Mouse (Mus musculus): ENCODE data around the gene Shc2. TPM values are rescaled to one million over a fixed set of nuclear protein-coding genes. Genes with fewer than 3 reads are reported as not detected.

The Shc2 gene
- polyA plus RNA-seq, 1 experiment, result 54.9 TPM

- TF ChIP-seq CTCF (IDR thresholded peaks at IDR 0.05; ENCODE audit: borderline replicate concordance, extremely low read depth, insufficient read depth, insufficient read length) (no peak), POLR2A (IDR thresholded peaks at IDR 0.05; ENCODE audit: borderline replicate concordance, extremely low read depth, insufficient read depth, insufficient read length, poor library complexity, severe bottlenecking) (no peak)
- no peak for DNase-seq (ENCODE audit: low read depth)
Observed at GRCm38 (mm10) chr10:79577376-79577775, 60.3 kb downstream of the Shc2 start.

GRCm38 (mm10) chr10:79575754-79576153 lies 62.0 kb downstream of the Shc2 start:
- no peak for DNase-seq (ENCODE audit: low read depth)
- TF ChIP-seq CTCF (IDR thresholded peaks at IDR 0.05; ENCODE audit: borderline replicate concordance, extremely low read depth, insufficient read depth, insufficient read length), result no peak
- no peak for TF ChIP-seq POLR2A (IDR thresholded peaks at IDR 0.05; ENCODE audit: borderline replicate concordance, extremely low read depth, insufficient read depth, insufficient read length, poor library complexity, severe bottlenecking)

GRCm38 (mm10) chr10:79574796-79575195 lies 62.9 kb downstream of the Shc2 start:
- no peak for DNase-seq (ENCODE audit: low read depth)
- TF ChIP-seq CTCF (IDR thresholded peaks at IDR 0.05; ENCODE audit: borderline replicate concordance, extremely low read depth, insufficient read depth, insufficient read length), result no peak
- TF ChIP-seq POLR2A (IDR thresholded peaks at IDR 0.05; ENCODE audit: borderline replicate concordance, extremely low read depth, insufficient read depth, insufficient read length, poor library complexity, severe bottlenecking), result no peak

- TF ChIP-seq POLR2A (IDR thresholded peaks at IDR 0.05; ENCODE audit: borderline replicate concordance, extremely low read depth, insufficient read depth, insufficient read length, poor library complexity, severe bottlenecking) (no peak), CTCF (IDR thresholded peaks at IDR 0.05; ENCODE audit: borderline replicate concordance, extremely low read depth, insufficient read depth, insufficient read length) (no peak)
- DNase-seq (ENCODE audit: low read depth), result no peak
Observed at GRCm38 (mm10) chr10:79574350-79574749, 63.4 kb downstream of the Shc2 start.

GRCm38 (mm10) chr10:79573611-79574010 lies 64.1 kb downstream of the Shc2 start:
- no peak for TF ChIP-seq POLR2A (IDR thresholded peaks at IDR 0.05; ENCODE audit: borderline replicate concordance, extremely low read depth, insufficient read depth, insufficient read length, poor library complexity, severe bottlenecking)
- TF ChIP-seq CTCF (IDR thresholded peaks at IDR 0.05; ENCODE audit: borderline replicate concordance, extremely low read depth, insufficient read depth, insufficient read length), result no peak
- DNase-seq (ENCODE audit: low read depth), result no peak

- DNase-seq (ENCODE audit: low read depth), result no peak
- no peak for TF ChIP-seq POLR2A (IDR thresholded peaks at IDR 0.05; ENCODE audit: borderline replicate concordance, extremely low read depth, insufficient read depth, insufficient read length, poor library complexity, severe bottlenecking)
- TF ChIP-seq CTCF (IDR thresholded peaks at IDR 0.05; ENCODE audit: borderline replicate concordance, extremely low read depth, insufficient read depth, insufficient read length), result no peak
Observed at GRCm38 (mm10) chr10:79571314-79571713, 66.4 kb downstream of the Shc2 start.

- DNase-seq (ENCODE audit: low read depth), result no peak
- TF ChIP-seq POLR2A (IDR thresholded peaks at IDR 0.05; ENCODE audit: borderline replicate concordance, extremely low read depth, insufficient read depth, insufficient read length, poor library complexity, severe bottlenecking) (no peak), CTCF (IDR thresholded peaks at IDR 0.05; ENCODE audit: borderline replicate concordance, extremely low read depth, insufficient read depth, insufficient read length) (no peak)
Observed at GRCm38 (mm10) chr10:79569921-79570320, 67.8 kb downstream of the Shc2 start.

Other genes with a start within 250 kb of the Shc2 start
- not detected in 2 replicates for gene Vmn2r83, start 169.2 kb downstream of the Shc2 start, polyA plus RNA-seq (2012; rRNA removed)
- gene Plpp2, start 104.1 kb downstream of the Shc2 start, polyA plus RNA-seq (2012; rRNA removed), result 8.9 and 13.8 TPM in 2 replicates
- gene Mier2, start 82.7 kb downstream of the Shc2 start, polyA plus RNA-seq (2012; rRNA removed), result 128 and 178 TPM in 2 replicates
- not detected in 2 replicates for gene Theg, start 50.6 kb downstream of the Shc2 start, polyA plus RNA-seq (2012; rRNA removed)
- 8.2 and 10.4 TPM in 2 replicates for gene C2cd4c, start 23.9 kb downstream of the Shc2 start, polyA plus RNA-seq (2012; rRNA removed)
- gene Odf3l2, start 7.8 kb upstream of the Shc2 start, polyA plus RNA-seq (2012; rRNA removed), result 0.11 TPM in 1 of 2 replicates, not detected in the other
- gene Madcam1, start 26.6 kb upstream of the Shc2 start, polyA plus RNA-seq (2012; rRNA removed), result 0.87 and 1.1 TPM in 2 replicates
- gene Tpgs1, start 31.5 kb upstream of the Shc2 start, polyA plus RNA-seq (2012; rRNA removed), result 68.2 and 69.2 TPM in 2 replicates
- gene Cdc34, start 44.3 kb upstream of the Shc2 start, polyA plus RNA-seq (2012; rRNA removed), result 121 and 151 TPM in 2 replicates
- gene Gzmm, start 51.1 kb upstream of the Shc2 start, polyA plus RNA-seq (2012; rRNA removed), result 1.4 and 1.9 TPM in 2 replicates
- gene Bsg, start 66.6 kb upstream of the Shc2 start, polyA plus RNA-seq (2012; rRNA removed), result 593 and 631 TPM in 2 replicates
- 8.3 and 16.1 TPM in 2 replicates for gene Hcn2, start 78.7 kb upstream of the Shc2 start, polyA plus RNA-seq (2012; rRNA removed)
- gene Polrmt, start 108.7 kb upstream of the Shc2 start, polyA plus RNA-seq (2012; rRNA removed), result 63.0 and 81.6 TPM in 2 replicates
- 0.28 and 0.74 TPM in 2 replicates for gene Fgf22, start 117.2 kb upstream of the Shc2 start, polyA plus RNA-seq (2012; rRNA removed)
- gene Rnf126, start 129.0 kb upstream of the Shc2 start, polyA plus RNA-seq (2012; rRNA removed), result 157 and 182 TPM in 2 replicates
- gene Fstl3, start 139.4 kb upstream of the Shc2 start, polyA plus RNA-seq (2012; rRNA removed), result 1.7 and 2.2 TPM in 2 replicates
- 0.05 and 0.14 TPM in 2 replicates for gene Prss57, start 153.0 kb upstream of the Shc2 start, polyA plus RNA-seq (2012; rRNA removed)
- gene Palm, start 155.7 kb upstream of the Shc2 start, polyA plus RNA-seq (2012; rRNA removed), result 157 and 219 TPM in 2 replicates
- gene Misp, start 183.1 kb upstream of the Shc2 start, polyA plus RNA-seq (2012; rRNA removed), result 0.59 and 1.1 TPM in 2 replicates
- 183 and 194 TPM in 2 replicates for gene Ptbp1, start 216.5 kb upstream of the Shc2 start, polyA plus RNA-seq (2012; rRNA removed)
- 18.0 and 28.0 TPM in 2 replicates for gene Prtn3, start 236.6 kb upstream of the Shc2 start, polyA plus RNA-seq (2012; rRNA removed)
- 805 and 1,208 TPM in 2 replicates for gene Plppr3, start 236.7 kb upstream of the Shc2 start, polyA plus RNA-seq (2012; rRNA removed)
- 0.28 and 0.49 TPM in 2 replicates for gene Elane, start 248.3 kb upstream of the Shc2 start, polyA plus RNA-seq (2012; rRNA removed)